Mouse (Mus musculus): ENCODE results near the gene Baz1a. TPM values are rescaled to one million over a fixed set of nuclear protein-coding genes. Genes with fewer than 3 reads are reported as not detected.
A peak's percentile ranks its signal among the peaks of the same experiment; 100 is the strongest.

Baz1a gene
- polyA plus RNA-seq, 2 experiments: 17.7 to 26.4 TPM

- Histone ChIP-seq H3K4me1 (replicated peaks; ENCODE audit: control insufficient read depth in 2 of 2, insufficient read depth in 2 of 2, low read length in 1 of 2) (peaks cover 0 to 6% of the 10 kb centered on the region in 2 experiments; a peak in 1 of 4 replicates), H3K9me3 (ENCODE audit: control insufficient read depth, low read length) (no peaks in the 10 kb centered on the region), H3K4me3 (ENCODE audit: insufficient read depth in 1 of 2, low read depth in 2 of 2, low read length in 2 of 2) (no peak overlapping the region), H3K4me2 (ENCODE audit: low read depth) (no peak overlapping the region), H3K27me3 (ENCODE audit: control insufficient read depth, insufficient read depth, low read length) (no peaks in the 10 kb centered on the region), H3K36me3 (replicated peaks; ENCODE audit: control insufficient read depth, insufficient read depth, low read depth) (no peaks in the 10 kb centered on the region), H3K27ac (no peak overlapping the region), H3K9ac (replicated peaks) (peak overlapping the region; percentile 9; the same call in 1 of the 2 replicates)
- DNase-seq (ENCODE audit: low read depth in 3 of 3, low spot score in 3 of 3) (no peak), ATAC-seq (ENCODE audit: insufficient read depth) (0 out of 2 replicates have a peak, but pooled peaks have one; percentile 15)
- TF ChIP-seq CTCF (IDR thresholded peaks at IDR 0.05; ENCODE audit: low read depth): no peak
- no peak for TF ChIP-seq EP300 (IDR thresholded peaks at IDR 0.05; ENCODE audit: low read depth)
- WGBS (ENCODE audit: insufficient replicate concordance): 35% methylated on average over 14 of the region's 14 CpGs
Measured at GRCm38 (mm10) chr12:54999016-54999690, 15.0 kb downstream of the Baz1a start.

GRCm38 (mm10) chr12:54998411-54998810 lies 15.7 kb downstream of the Baz1a start:
- Histone ChIP-seq H3K4me1 (replicated peaks; ENCODE audit: control insufficient read depth in 2 of 2, insufficient read depth in 2 of 2, low read length in 1 of 2) (peaks cover 0 to 12% of the 10 kb centered on the region in 2 experiments; a peak in 2 of 4 replicates), H3K27me3 (ENCODE audit: control insufficient read depth, insufficient read depth, low read length) (no peaks in the 10 kb centered on the region), H3K9ac (replicated peaks) (no peak overlapping the region), H3K36me3 (replicated peaks; ENCODE audit: control insufficient read depth, insufficient read depth, low read depth) (no peaks in the 10 kb centered on the region), H3K4me3 (ENCODE audit: insufficient read depth in 1 of 2, low read depth in 2 of 2, low read length in 2 of 2) (no peak overlapping the region), H3K27ac (no peak overlapping the region), H3K4me2 (ENCODE audit: low read depth) (no peak overlapping the region), H3K9me3 (ENCODE audit: control insufficient read depth, low read length) (no peaks in the 10 kb centered on the region)
- ATAC-seq (ENCODE audit: insufficient read depth) (no peak), DNase-seq (ENCODE audit: low read depth in 3 of 3, low spot score in 3 of 3) (no peak)
- TF ChIP-seq EP300 (IDR thresholded peaks at IDR 0.05; ENCODE audit: low read depth): no peak
- TF ChIP-seq CTCF (IDR thresholded peaks at IDR 0.05; ENCODE audit: low read depth): no peak
- 50% methylated on average over 5 of the region's 5 CpGs for WGBS (ENCODE audit: insufficient replicate concordance)

- peaks cover 0 to 13% of the 10 kb centered on the region in 2 experiments; a peak in 2 of 4 replicates for H3K4me1 ChIP-seq (replicated peaks; ENCODE audit: control insufficient read depth in 2 of 2, insufficient read depth in 2 of 2, low read length in 1 of 2)
- H3K4me3 ChIP-seq (ENCODE audit: insufficient read depth in 1 of 2, low read depth in 2 of 2, low read length in 2 of 2): no peak overlapping the region
- DNase-seq (ENCODE audit: low read depth in 3 of 3, low spot score in 3 of 3) (no peak), ATAC-seq (ENCODE audit: insufficient read depth) (no peak)
- no peaks in the 10 kb centered on the region for H3K9me3 ChIP-seq (ENCODE audit: control insufficient read depth, low read length)
- no peaks in the 10 kb centered on the region for H3K27me3 ChIP-seq (ENCODE audit: control insufficient read depth, insufficient read depth, low read length)
- no peak overlapping the region for H3K9ac ChIP-seq (replicated peaks)
- H3K36me3 ChIP-seq (replicated peaks; ENCODE audit: control insufficient read depth, insufficient read depth, low read depth): no peaks in the 10 kb centered on the region
- no peak overlapping the region for H3K4me2 ChIP-seq (ENCODE audit: low read depth)
- H3K27ac ChIP-seq: no peak overlapping the region
- TF ChIP-seq CTCF (IDR thresholded peaks at IDR 0.05; ENCODE audit: low read depth): no peak
- no peak for TF ChIP-seq EP300 (IDR thresholded peaks at IDR 0.05; ENCODE audit: low read depth)
- 73% methylated on average over 6 of the region's 6 CpGs for WGBS (ENCODE audit: insufficient replicate concordance)
Measured at GRCm38 (mm10) chr12:54996979-54997474, 17.1 kb downstream of the Baz1a start.

- WGBS (ENCODE audit: insufficient replicate concordance): 68% methylated on average over 3 of the region's 3 CpGs
- no peak for DNase-seq (ENCODE audit: low read depth in 3 of 3, low spot score in 3 of 3)
- Histone ChIP-seq H3K4me2 (ENCODE audit: low read depth) (no peak overlapping the region), H3K9me3 (ENCODE audit: control insufficient read depth, low read length) (no peaks in the 10 kb centered on the region), H3K4me1 (replicated peaks; ENCODE audit: control insufficient read depth in 2 of 2, insufficient read depth in 2 of 2, low read length in 1 of 2) (peaks cover 0 to 13% of the 10 kb centered on the region in 2 experiments; a peak in 2 of 4 replicates), H3K27me3 (ENCODE audit: control insufficient read depth, insufficient read depth, low read length) (no peaks in the 10 kb centered on the region), H3K9ac (replicated peaks) (no peak overlapping the region), H3K36me3 (replicated peaks; ENCODE audit: control insufficient read depth, insufficient read depth, low read depth) (no peaks in the 10 kb centered on the region), H3K4me3 (ENCODE audit: insufficient read depth in 1 of 2, low read depth in 2 of 2, low read length in 2 of 2) (no peak overlapping the region), H3K27ac (no peak overlapping the region)
- ATAC-seq (ENCODE audit: insufficient read depth): no peak
- no peak for TF ChIP-seq EP300 (IDR thresholded peaks at IDR 0.05; ENCODE audit: low read depth)
- no peak for TF ChIP-seq CTCF (IDR thresholded peaks at IDR 0.05; ENCODE audit: low read depth)
Measured at GRCm38 (mm10) chr12:54995965-54996364, 18.2 kb downstream of the Baz1a start.

- DNase-seq (ENCODE audit: low read depth in 3 of 3, low spot score in 3 of 3): no peak
- Histone ChIP-seq H3K9ac (replicated peaks) (no peak overlapping the region), H3K4me3 (ENCODE audit: insufficient read depth in 1 of 2, low read depth in 2 of 2, low read length in 2 of 2) (no peak overlapping the region), H3K36me3 (replicated peaks; ENCODE audit: control insufficient read depth, insufficient read depth, low read depth) (no peaks in the 10 kb centered on the region), H3K4me2 (ENCODE audit: low read depth) (no peak overlapping the region), H3K4me1 (replicated peaks; ENCODE audit: control insufficient read depth in 2 of 2, insufficient read depth in 2 of 2, low read length in 1 of 2) (peaks cover 0 to 11% of the 10 kb centered on the region in 2 experiments; a peak in 2 of 4 replicates), H3K27me3 (ENCODE audit: control insufficient read depth, insufficient read depth, low read length) (no peaks in the 10 kb centered on the region), H3K9me3 (ENCODE audit: control insufficient read depth, low read length) (no peaks in the 10 kb centered on the region), H3K27ac (no peak overlapping the region)
- 80% methylated on average over 4 of the region's 4 CpGs for WGBS (ENCODE audit: insufficient replicate concordance)
- ATAC-seq (ENCODE audit: insufficient read depth): no peak
- TF ChIP-seq EP300 (IDR thresholded peaks at IDR 0.05; ENCODE audit: low read depth): no peak
- TF ChIP-seq CTCF (IDR thresholded peaks at IDR 0.05; ENCODE audit: low read depth): no peak
Measured at GRCm38 (mm10) chr12:54994418-54994817, 19.7 kb downstream of the Baz1a start.
